ENCODE assay signal across 7 mouse cellular contexts in the genomic region with DNA sequence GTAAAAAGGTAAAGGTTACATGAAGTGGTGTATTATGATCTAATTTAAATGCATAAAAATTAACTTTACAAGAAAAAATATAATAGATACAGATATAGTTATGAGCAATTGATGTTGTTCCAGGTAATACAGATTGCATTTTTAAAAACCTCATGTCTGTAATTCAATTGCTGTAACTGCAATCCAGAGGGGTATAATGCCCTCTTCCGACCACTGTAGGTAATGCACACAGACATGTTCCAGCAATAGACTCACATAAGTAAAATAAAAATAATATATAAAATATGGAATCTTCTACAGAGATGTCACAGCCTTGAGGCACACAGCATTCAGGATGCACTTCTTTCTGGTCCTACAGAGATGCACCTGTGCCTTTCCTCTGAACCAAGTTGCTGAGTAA.
A peak's percentile ranks its signal among the peaks of the same experiment; 100 is the strongest.
DNase-seq lines count a peak whose midpoint lies in the region.
"Not testable (repeated sequence)": the region's sequence is repeated elsewhere in the genome, so short reads cannot be mapped to it uniquely, and the experiment has no call there.

No protein-coding gene starts in this region.

- intact Hi-C loops in heart, postnatal 10 days (cut with DNase I) = not testable (repeated sequence)

- DNase-seq in B cell, adult 2 months = peak; percentile 51 to 64
- peak; percentile 39 for DNase-seq in adrenal gland, adult 18-20 months (ENCODE audit: low spot score in 2 of 2)
- DNase-seq in cerebellum, postnatal 14 days = peak; percentile 13 to 24
- DNase-seq in heart, postnatal 10 days = peak; percentile 13 to 46
- DNase-seq in kidney, postnatal 14 days = peak; percentile 14
- peak; percentile 42 for DNase-seq in lung, postnatal 14 days
- peak; percentile 18 to 66 for DNase-seq in spleen, postnatal 4 days (ENCODE audit: low spot score in 2 of 2)

Comparison
In these comparisons a context has a peak if more than half of its experiments do, and no peak if none do; other contexts are left out.
1. Peak in every context shown above with its lines: DNase-seq.